In genomic region chr1:177258343-177259037, GRCm38 (mm10) we compare ENCODE assay signal across 9 mouse cellular contexts. TPM values are rescaled to one million over a fixed set of nuclear protein-coding genes. Genes with fewer than 3 reads are reported as not detected.
DNase-seq lines count a peak whose midpoint lies in the region; ATAC-seq and TF ChIP-seq lines count a peak whose summit lies in the region.
"Had no signal": no experiment of that assay in that cellular context is flagged by ENCODE, and none has a peak within 500 bp of the region (broad histone marks: within the 10 kb centered on the region; RNA-seq: fewer than 3 reads in every experiment).

No protein-coding gene starts in this region.

- peaks cover 25% of the 10 kb centered on the region for H3K27me3 ChIP-seq in E14TG2a.4 (ENCODE audit: insufficient read depth, low read length)
- no peaks in the 10 kb centered on the region for H3K27me3 ChIP-seq in forebrain, embryonic 12.5 days
- no peaks in the 10 kb centered on the region for H3K27me3 ChIP-seq in heart, postnatal 0 days (ENCODE audit: control insufficient read depth, insufficient read depth, low read length)
- peaks cover 17% of the 10 kb centered on the region for H3K27me3 ChIP-seq in liver, embryonic 16.5 days (ENCODE audit: control insufficient read depth, insufficient read depth, low read depth, low read length)
- no peaks in the 10 kb centered on the region for H3K27me3 ChIP-seq in neural tube, embryonic 14.5 days (ENCODE audit: control insufficient read depth, insufficient read depth, low read length)
- no peaks in the 10 kb centered on the region for H3K27me3 ChIP-seq in testis, adult 2 months (ENCODE audit: control insufficient read depth, insufficient read depth, low read length)

- peaks cover 8% of the 10 kb centered on the region; the same call in 1 of the 2 replicates for H3K4me1 ChIP-seq in E14TG2a.4 (replicated peaks; ENCODE audit: low read depth, low read length)
- peaks cover 17% of the 10 kb centered on the region for H3K4me1 ChIP-seq in forebrain, embryonic 12.5 days
- H3K4me1 ChIP-seq in heart, postnatal 0 days (ENCODE audit: control insufficient read depth, insufficient read depth), result no peaks in the 10 kb centered on the region
- peaks cover 5% of the 10 kb centered on the region for H3K4me1 ChIP-seq in liver, embryonic 16.5 days (ENCODE audit: control insufficient read depth, low read depth, low read length)
- H3K4me1 ChIP-seq in neural tube, embryonic 14.5 days (ENCODE audit: control insufficient read depth, insufficient read depth, low read length), result 0 out of 2 replicates have a peak, but pooled peaks cover 3% of the 10 kb centered on the region
- H3K4me1 ChIP-seq in testis, adult 2 months (ENCODE audit: control insufficient read depth, insufficient read depth, low read length), result peaks cover 6% of the 10 kb centered on the region

- H3K4me3 ChIP-seq in E14TG2a.4 (replicated peaks; ENCODE audit: low read length), result peak overlapping the region; percentile 84
- peak overlapping the region; percentile 98 for H3K4me3 ChIP-seq in forebrain, embryonic 12.5 days (replicated peaks)
- H3K4me3 ChIP-seq in heart, postnatal 0 days (ENCODE audit: low read depth, low read length), result peak overlapping the region; percentile 97
- peak overlapping the region; percentile 73 for H3K4me3 ChIP-seq in liver, embryonic 16.5 days (ENCODE audit: low read depth, low read length)
- H3K4me3 ChIP-seq in neural tube, embryonic 14.5 days (ENCODE audit: low read depth, low read length), result peak overlapping the region; percentile 77
- H3K4me3 ChIP-seq in testis, adult 2 months (ENCODE audit: control insufficient read depth, low read depth, low read length), result peak overlapping the region; percentile 92

- peak; percentile 60 for DNase-seq in c-Kit-positive CD71-positive TER-119-positive erythroid progenitor cells, embryonic 14.5 days (ENCODE audit: low spot score)
- DNase-seq in heart, postnatal 0 days (ENCODE audit: low spot score), result peak; percentile 83
- peak; percentile 85 to 91 for DNase-seq in kidney, postnatal 4 days

- no peak for TF ChIP-seq EP300 in heart, postnatal 0 days (IDR thresholded peaks at IDR 0.05; ENCODE audit: low read depth)

- H3K9ac ChIP-seq in forebrain, embryonic 12.5 days, result peak overlapping the region; percentile 100
- peak overlapping the region; percentile 82 for H3K9ac ChIP-seq in heart, postnatal 0 days (replicated peaks; ENCODE audit: low read depth, low read length)
- peak overlapping the region; percentile 73 for H3K9ac ChIP-seq in liver, embryonic 16.5 days (ENCODE audit: low read depth, low read length)
- H3K9ac ChIP-seq in neural tube, embryonic 14.5 days (replicated peaks; ENCODE audit: low read depth, low read length), result peak overlapping the region; percentile 98

- H3K27ac ChIP-seq in forebrain, embryonic 12.5 days, result peak overlapping the region; percentile 100
- peak overlapping the region; percentile 91 for H3K27ac ChIP-seq in heart, postnatal 0 days (ENCODE audit: low read depth)
- peak overlapping the region; percentile 72 for H3K27ac ChIP-seq in liver, embryonic 16.5 days (ENCODE audit: low read length)
- peak overlapping the region; percentile 99 for H3K27ac ChIP-seq in neural tube, embryonic 14.5 days (ENCODE audit: low read depth, low read length)
- peak overlapping the region; percentile 89 for H3K27ac ChIP-seq in testis, adult 2 months (ENCODE audit: control insufficient read depth, insufficient read depth, low read depth, low read length)
- H3K27ac ChIP-seq: macrophage had no signal

- peak; percentile 41; the same call in 1 of the 2 replicates for TF ChIP-seq POLR2A in testis, adult 2 months (IDR thresholded peaks at IDR 0.05; ENCODE audit: control insufficient read depth, low read depth, low read length)

- no peaks in the 10 kb centered on the region for H3K36me3 ChIP-seq in E14TG2a.4 (ENCODE audit: insufficient read depth, low read length)
- no peaks in the 10 kb centered on the region for H3K36me3 ChIP-seq in forebrain, embryonic 12.5 days (replicated peaks)
- no peaks in the 10 kb centered on the region for H3K36me3 ChIP-seq in heart, postnatal 0 days (replicated peaks; ENCODE audit: control insufficient read depth, insufficient read depth, low read length)
- no peaks in the 10 kb centered on the region for H3K36me3 ChIP-seq in liver, embryonic 16.5 days (ENCODE audit: control insufficient read depth, insufficient read depth)
- H3K36me3 ChIP-seq in neural tube, embryonic 14.5 days (ENCODE audit: control insufficient read depth, insufficient read depth, low read length), result no peaks in the 10 kb centered on the region
- H3K36me3 ChIP-seq in testis, adult 2 months (ENCODE audit: control insufficient read depth, insufficient read depth, low read length), result no peaks in the 10 kb centered on the region

- no peak for TF ChIP-seq CTCF in E14TG2a.4 (conservative IDR thresholded peaks at IDR 0.05; ENCODE audit: low read length)
- TF ChIP-seq CTCF in heart, postnatal 0 days (IDR thresholded peaks at IDR 0.05; ENCODE audit: low read depth), result no peak
- no peak for TF ChIP-seq CTCF in testis, adult 2 months (IDR thresholded peaks at IDR 0.05; ENCODE audit: control insufficient read depth, insufficient read depth, insufficient replicate concordance, low read depth, low read length)

- peak overlapping the region; percentile 88 for H3K4me2 ChIP-seq in forebrain, embryonic 12.5 days
- H3K4me2 ChIP-seq in heart, postnatal 0 days (ENCODE audit: low read depth, low read length), result peak overlapping the region; percentile 86
- H3K4me2 ChIP-seq in liver, embryonic 16.5 days (ENCODE audit: low read depth, low read length), result peak overlapping the region; percentile 98
- H3K4me2 ChIP-seq in neural tube, embryonic 14.5 days (ENCODE audit: low read depth, low read length), result peak overlapping the region; percentile 96

- 0% methylated on average over 58 of the region's 86 CpGs for WGBS in forebrain, embryonic 12.5 days
- under 1% methylated on average over 57 of the region's 86 CpGs for WGBS in heart, postnatal 0 days
- under 1% methylated on average over 48 of the region's 86 CpGs for WGBS in liver, embryonic 16.5 days (ENCODE audit: insufficient replicate concordance)
- 0% methylated on average over 43 of the region's 86 CpGs for WGBS in neural tube, embryonic 14.5 days

- peak; percentile 90 for ATAC-seq in forebrain, embryonic 12.5 days (ENCODE audit: low FRiP score)
- ATAC-seq in heart, postnatal 0 days (ENCODE audit: insufficient read depth, low read depth), result peak; percentile 86
- peak; percentile 85 for ATAC-seq in liver, embryonic 16.5 days (ENCODE audit: low read depth)
- peak; percentile 84 for ATAC-seq in neural tube, embryonic 14.5 days (ENCODE audit: low read depth)

- no peaks in the 10 kb centered on the region for H3K9me3 ChIP-seq in E14TG2a.4 (ENCODE audit: low read length)
- no peaks in the 10 kb centered on the region for H3K9me3 ChIP-seq in forebrain, embryonic 12.5 days
- no peaks in the 10 kb centered on the region for H3K9me3 ChIP-seq in heart, postnatal 0 days (replicated peaks; ENCODE audit: control insufficient read depth, low read length)
- H3K9me3 ChIP-seq in liver, embryonic 16.5 days (replicated peaks; ENCODE audit: control insufficient read depth, low read length), result no peaks in the 10 kb centered on the region
- H3K9me3 ChIP-seq in neural tube, embryonic 14.5 days (ENCODE audit: control insufficient read depth, low read length), result no peaks in the 10 kb centered on the region

RNA-seq across cellular contexts. Expression of gene Akt3, which starts 0.5 kb away (rescaled TPM):
- polyA plus RNA-seq in forebrain, embryonic 12.5 days (2016; fragmentation: Nextera tagmentation; extraction: Ambion mirVana), result 24.5 and 28.0 TPM in 2 replicates
- 9.9 and 14.9 TPM in 2 replicates for total RNA-seq in heart, postnatal 0 days (2014; rRNA removed; ENCODE audit: low replicate concordance)
- polyA plus RNA-seq in heart, postnatal 0 days (2015; fragmentation: Nextera tagmentation; extraction: Ambion mirVana), result 2.1 and 2.6 TPM in 2 replicates
- 0.37 and 0.47 TPM in 2 replicates for polyA plus RNA-seq in liver, embryonic 16.5 days (2015; fragmentation: Nextera tagmentation; extraction: Ambion mirVana)
- polyA plus RNA-seq in neural tube, embryonic 14.5 days (2014; fragmentation: Nextera tagmentation; extraction: Ambion mirVana), result 24.0 and 26.7 TPM in 2 replicates
- polyA plus RNA-seq in testis, adult 2 months (2012; rRNA removed), result 5.4 and 6.2 TPM in 2 replicates

Comparison
In these comparisons a context has a peak if more than half of its experiments do, and no peak if none do; other contexts are left out.
1. Peak in every context shown above with its lines: DNase-seq, ATAC-seq, H3K4me3 ChIP-seq and H3K27ac ChIP-seq.